Mouse (Mus musculus): Measurements from ENCODE around the gene Fbln1.

The Fbln1 gene

GRCm38 (mm10) chr15:85246936-85247335 is 41.2 kb downstream of the Fbln1 start:
- peak overlapping the region; percentile 20; the same call in 1 of the 2 replicates for H3K4me3 ChIP-seq (replicated peaks; ENCODE audit: low read length)
- TF ChIP-seq NANOG (IDR thresholded peaks at IDR 0.05; ENCODE audit: borderline replicate concordance, low read length) (peak; percentile 69; the same call in 1 of the 2 replicates), POU5F1 (IDR thresholded peaks at IDR 0.05; ENCODE audit: borderline replicate concordance, low read length) (no peak)
- H3K27me3 ChIP-seq (ENCODE audit: insufficient read depth, low read length): no peaks in the 10 kb centered on the region
- no peaks in the 10 kb centered on the region for H3K9me3 ChIP-seq (ENCODE audit: low read length)
- H3K36me3 ChIP-seq (ENCODE audit: insufficient read depth, low read length): peaks cover 90% of the 10 kb centered on the region
- H3K4me1 ChIP-seq (replicated peaks; ENCODE audit: low read depth, low read length): peaks cover 62% of the 10 kb centered on the region

- peaks cover 89% of the 10 kb centered on the region for H3K36me3 ChIP-seq (ENCODE audit: insufficient read depth, low read length)
Observed at GRCm38 (mm10) chr15:85248311-85248710, 42.6 kb downstream of the Fbln1 start.

GRCm38 (mm10) chr15:85249252-85249651 is 43.5 kb downstream of the Fbln1 start:
- peaks cover 59% of the 10 kb centered on the region for H3K4me1 ChIP-seq (replicated peaks; ENCODE audit: low read depth, low read length)
- H3K9me3 ChIP-seq (ENCODE audit: low read length): no peaks in the 10 kb centered on the region
- H3K27me3 ChIP-seq (ENCODE audit: insufficient read depth, low read length): no peaks in the 10 kb centered on the region
- no peak for TF ChIP-seq POU5F1 (IDR thresholded peaks at IDR 0.05; ENCODE audit: borderline replicate concordance, low read length)
- peak; percentile 63 for TF ChIP-seq CTCF (conservative IDR thresholded peaks at IDR 0.05; ENCODE audit: low read length)
- no peak for TF ChIP-seq NANOG (IDR thresholded peaks at IDR 0.05; ENCODE audit: borderline replicate concordance, low read length)
- H3K36me3 ChIP-seq (ENCODE audit: insufficient read depth, low read length): peaks cover 89% of the 10 kb centered on the region
- no peak overlapping the region for H3K4me3 ChIP-seq (replicated peaks; ENCODE audit: low read length)

More at GRCm38 (mm10) chr15:85248311-85248710, 42.6 kb downstream of the Fbln1 start:
- no peaks in the 10 kb centered on the region for H3K9me3 ChIP-seq (ENCODE audit: low read length)
- TF ChIP-seq POU5F1 (IDR thresholded peaks at IDR 0.05; ENCODE audit: borderline replicate concordance, low read length) (no peak), CTCF (conservative IDR thresholded peaks at IDR 0.05; ENCODE audit: low read length) (no peak), NANOG (IDR thresholded peaks at IDR 0.05; ENCODE audit: borderline replicate concordance, low read length) (no peak)
- peaks cover 62% of the 10 kb centered on the region for H3K4me1 ChIP-seq (replicated peaks; ENCODE audit: low read depth, low read length)
- H3K27me3 ChIP-seq (ENCODE audit: insufficient read depth, low read length): no peaks in the 10 kb centered on the region
- H3K4me3 ChIP-seq (replicated peaks; ENCODE audit: low read length): no peak overlapping the region

GRCm38 (mm10) chr15:85250436-85250835 is 44.7 kb downstream of the Fbln1 start:
- Histone ChIP-seq H3K4me1 (replicated peaks; ENCODE audit: low read depth, low read length) (peaks cover 50% of the 10 kb centered on the region), H3K36me3 (ENCODE audit: insufficient read depth, low read length) (peaks cover 84% of the 10 kb centered on the region), H3K9me3 (ENCODE audit: low read length) (no peaks in the 10 kb centered on the region), H3K27me3 (ENCODE audit: insufficient read depth, low read length) (no peaks in the 10 kb centered on the region), H3K4me3 (replicated peaks; ENCODE audit: low read length) (no peak overlapping the region)
- no peak for TF ChIP-seq CTCF (conservative IDR thresholded peaks at IDR 0.05; ENCODE audit: low read length)
- TF ChIP-seq NANOG (IDR thresholded peaks at IDR 0.05; ENCODE audit: borderline replicate concordance, low read length): no peak
- no peak for TF ChIP-seq POU5F1 (IDR thresholded peaks at IDR 0.05; ENCODE audit: borderline replicate concordance, low read length)

GRCm38 (mm10) chr15:85252476-85252875 is 46.7 kb downstream of the Fbln1 start:
- peaks cover 35% of the 10 kb centered on the region for H3K4me1 ChIP-seq (replicated peaks; ENCODE audit: low read depth, low read length)
- peaks cover 65% of the 10 kb centered on the region for H3K36me3 ChIP-seq (ENCODE audit: insufficient read depth, low read length)
- H3K27me3 ChIP-seq (ENCODE audit: insufficient read depth, low read length): no peaks in the 10 kb centered on the region
- TF ChIP-seq CTCF (conservative IDR thresholded peaks at IDR 0.05; ENCODE audit: low read length): no peak
- no peak for TF ChIP-seq POU5F1 (IDR thresholded peaks at IDR 0.05; ENCODE audit: borderline replicate concordance, low read length)
- no peak for TF ChIP-seq NANOG (IDR thresholded peaks at IDR 0.05; ENCODE audit: borderline replicate concordance, low read length)
- no peak overlapping the region for H3K4me3 ChIP-seq (replicated peaks; ENCODE audit: low read length)
- no peaks in the 10 kb centered on the region for H3K9me3 ChIP-seq (ENCODE audit: low read length)

- TF ChIP-seq CTCF (conservative IDR thresholded peaks at IDR 0.05; ENCODE audit: low read length) (peak; percentile 62), POU5F1 (IDR thresholded peaks at IDR 0.05; ENCODE audit: borderline replicate concordance, low read length) (no peak)
- Histone ChIP-seq H3K4me1 (replicated peaks; ENCODE audit: low read depth, low read length) (peaks cover 12% of the 10 kb centered on the region), H3K4me3 (replicated peaks; ENCODE audit: low read length) (no peak overlapping the region), H3K27me3 (ENCODE audit: insufficient read depth, low read length) (no peaks in the 10 kb centered on the region), H3K36me3 (ENCODE audit: insufficient read depth, low read length) (peaks cover 29% of the 10 kb centered on the region), H3K9me3 (ENCODE audit: low read length) (peaks cover 5% of the 10 kb centered on the region; the same call in 1 of the 2 replicates)
Observed at GRCm38 (mm10) chr15:85257775-85258429, 52.2 kb downstream of the Fbln1 start.

GRCm38 (mm10) chr15:85262805-85263204 is 57.1 kb downstream of the Fbln1 start:
- Histone ChIP-seq H3K27me3 (ENCODE audit: insufficient read depth, low read length) (no peaks in the 10 kb centered on the region), H3K4me1 (replicated peaks; ENCODE audit: low read depth, low read length) (peaks cover 10% of the 10 kb centered on the region), H3K36me3 (ENCODE audit: insufficient read depth, low read length) (peaks cover 44% of the 10 kb centered on the region), H3K9me3 (ENCODE audit: low read length) (peaks cover 5% of the 10 kb centered on the region; the same call in 1 of the 2 replicates), H3K4me3 (replicated peaks; ENCODE audit: low read length) (no peak overlapping the region)
- TF ChIP-seq POU5F1 (IDR thresholded peaks at IDR 0.05; ENCODE audit: borderline replicate concordance, low read length) (no peak), NANOG (IDR thresholded peaks at IDR 0.05; ENCODE audit: borderline replicate concordance, low read length) (no peak), CTCF (conservative IDR thresholded peaks at IDR 0.05; ENCODE audit: low read length) (no peak)

- peaks cover 57% of the 10 kb centered on the region for H3K36me3 ChIP-seq (ENCODE audit: insufficient read depth, low read length)
- H3K4me3 ChIP-seq (replicated peaks; ENCODE audit: low read length): no peak overlapping the region
- no peaks in the 10 kb centered on the region for H3K27me3 ChIP-seq (ENCODE audit: insufficient read depth, low read length)
- no peak for TF ChIP-seq POU5F1 (IDR thresholded peaks at IDR 0.05; ENCODE audit: borderline replicate concordance, low read length)
- peak; percentile 45 for TF ChIP-seq CTCF (conservative IDR thresholded peaks at IDR 0.05; ENCODE audit: low read length)
- peaks cover 25% of the 10 kb centered on the region for H3K4me1 ChIP-seq (replicated peaks; ENCODE audit: low read depth, low read length)
- no peaks in the 10 kb centered on the region for H3K9me3 ChIP-seq (ENCODE audit: low read length)
Observed at GRCm38 (mm10) chr15:85266729-85267434, 61.1 kb downstream of the Fbln1 start.

All from E14TG2a.4 (cell line).